Mouse (Mus musculus): ENCODE measurements around the gene Fam118b.

The Fam118b gene

DNA sequence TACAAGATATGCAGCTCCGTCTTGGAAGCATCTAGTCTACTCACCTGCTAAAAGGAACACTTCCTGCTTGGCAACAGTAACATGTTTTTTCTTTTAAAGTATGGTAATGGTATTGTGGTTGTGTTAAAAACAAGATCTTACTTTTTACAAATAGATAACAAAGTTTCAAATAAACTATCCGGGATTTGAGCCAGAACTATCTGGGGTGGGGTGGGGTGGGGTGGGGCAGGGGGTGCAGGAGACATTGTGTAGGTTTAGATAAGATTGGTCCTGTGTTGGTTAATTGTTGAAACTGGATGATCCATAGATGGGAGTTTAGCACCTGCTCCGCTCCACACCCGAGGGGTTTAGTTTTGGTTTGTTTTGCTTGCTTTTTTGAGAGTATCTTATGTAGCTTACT is 5.2 kb downstream of the Fam118b start:
- DNase-seq, result no peak

DNA sequence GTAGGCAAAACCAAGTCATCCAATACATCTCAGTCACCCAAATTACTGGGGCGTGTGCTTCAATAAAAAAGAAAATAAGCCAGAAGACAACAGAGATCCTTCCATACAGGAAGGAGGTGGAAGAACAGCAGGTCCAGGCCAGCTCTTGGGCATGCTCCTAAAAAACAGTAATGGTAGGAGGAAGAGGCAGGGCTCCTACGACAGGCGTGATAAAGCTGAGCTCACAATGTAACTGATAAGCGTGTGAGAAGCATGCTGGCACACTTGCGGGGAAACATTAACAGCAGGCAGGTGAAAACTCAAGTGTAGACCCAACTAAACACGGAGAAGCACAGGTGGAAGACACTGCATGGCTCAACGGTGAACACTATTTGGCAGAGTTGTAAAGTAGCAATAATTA is 10.2 kb downstream of the Fam118b start:
- no peak for DNase-seq

DNA sequence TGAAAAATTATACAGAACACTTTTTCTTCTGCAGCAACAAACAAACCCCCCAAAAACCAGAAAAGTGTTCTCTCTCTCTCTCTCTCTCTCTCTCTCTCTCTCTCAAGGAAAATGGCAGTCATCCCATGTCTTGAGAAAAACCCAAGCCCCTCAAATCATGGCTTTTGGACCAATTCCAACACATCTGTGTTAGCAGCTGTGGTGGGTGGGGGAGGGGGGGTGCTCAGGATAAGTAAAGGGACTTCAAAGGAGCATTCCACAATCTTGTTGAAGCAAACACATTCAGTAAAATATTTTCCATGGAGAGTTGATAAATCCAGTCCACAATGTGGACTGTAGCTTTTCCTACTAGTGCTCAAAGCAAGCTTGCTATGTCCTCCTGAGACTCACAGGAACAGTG is 18.1 kb downstream of the Fam118b start:
- no peak for DNase-seq

DNA sequence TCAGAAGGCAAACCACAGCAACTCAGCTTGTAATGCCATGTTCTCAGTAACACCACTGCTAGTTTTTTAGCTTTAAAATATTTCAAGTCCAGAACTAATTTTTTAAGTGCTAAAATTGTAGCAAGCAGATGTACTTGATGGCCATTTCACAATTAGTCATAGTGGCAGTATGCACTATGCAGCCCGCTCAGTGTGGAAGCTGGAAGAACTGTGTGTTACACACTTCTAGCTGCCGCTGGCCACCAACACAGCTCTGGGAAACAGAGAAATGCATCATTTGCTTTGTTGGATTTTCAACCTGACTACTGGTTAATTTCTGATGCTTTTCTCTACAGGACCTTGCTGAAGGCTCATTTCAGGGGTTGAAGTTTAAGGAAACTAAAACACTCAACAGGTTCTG is 20.2 kb downstream of the Fam118b start:
- no peak for DNase-seq

DNA sequence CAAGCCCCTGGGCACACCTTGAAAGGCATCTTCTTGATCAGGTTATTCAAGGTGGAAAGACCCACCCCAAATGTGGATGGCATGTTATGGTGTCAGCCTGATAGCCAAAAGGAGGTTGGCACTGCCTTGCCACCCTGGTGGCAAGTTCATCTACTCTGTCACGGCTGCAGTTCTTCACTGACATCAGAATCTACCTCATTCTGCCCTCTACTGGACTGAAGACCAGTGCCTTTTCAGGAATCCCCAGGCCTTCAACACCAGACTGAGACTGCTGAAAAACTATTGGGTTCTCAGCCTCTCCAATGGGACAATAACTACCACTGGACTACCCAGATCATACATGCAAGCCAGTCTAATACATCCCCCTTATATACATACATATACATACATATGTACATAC is 27.9 kb downstream of the Fam118b start:
- DNase-seq, result no peak

DNA sequence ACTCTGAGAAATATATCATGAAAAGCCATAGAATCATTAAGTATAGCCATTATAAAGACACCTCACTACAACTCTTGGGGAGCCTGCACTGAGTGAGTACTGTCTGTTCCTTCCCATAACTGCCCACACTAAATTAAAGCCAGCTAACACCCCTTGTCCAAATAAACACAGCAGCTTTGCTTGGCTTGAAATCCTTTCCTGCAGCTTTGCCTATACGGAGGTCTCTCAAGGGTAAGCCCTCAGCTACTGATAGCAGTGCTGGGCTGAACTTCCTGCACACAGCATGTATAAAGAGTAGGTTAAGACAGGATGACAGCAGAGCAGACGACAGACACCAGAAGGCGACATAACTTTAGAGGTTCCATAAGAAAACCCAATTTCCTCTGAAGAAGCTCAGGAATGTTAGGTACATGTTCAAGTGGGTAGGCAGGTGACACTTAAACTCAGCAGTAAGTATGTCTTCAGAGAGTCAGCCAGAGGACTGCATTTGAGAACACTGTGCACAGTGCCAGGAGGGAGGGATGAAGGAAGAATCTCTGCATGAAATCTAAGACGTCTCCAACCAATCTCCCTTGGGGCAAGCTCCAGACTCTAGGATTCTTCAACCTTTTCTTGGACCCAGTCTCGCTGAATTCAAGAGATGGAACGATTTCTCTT is 28.6 kb downstream of the Fam118b start:
- no peak for DNase-seq

DNA sequence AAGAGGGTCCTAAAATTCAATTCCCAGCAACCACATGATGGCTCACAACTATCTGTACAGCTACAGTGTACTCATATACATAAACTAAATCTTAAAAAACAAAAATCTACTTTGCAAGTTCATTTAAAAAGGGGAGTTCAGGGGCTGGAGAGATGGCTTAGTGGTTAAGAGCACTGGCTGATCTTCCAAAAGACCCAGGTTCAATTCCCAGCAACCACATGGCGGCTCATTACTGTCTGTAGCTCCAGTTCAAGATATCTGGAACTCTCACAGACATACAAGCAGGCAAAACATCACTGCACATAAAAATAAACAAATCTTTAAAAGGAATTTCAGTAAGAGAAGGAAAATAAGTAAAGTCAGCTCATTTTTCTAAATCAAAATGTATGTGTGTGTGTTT is 29.2 kb downstream of the Fam118b start:
- DNase-seq, result no peak

DNA sequence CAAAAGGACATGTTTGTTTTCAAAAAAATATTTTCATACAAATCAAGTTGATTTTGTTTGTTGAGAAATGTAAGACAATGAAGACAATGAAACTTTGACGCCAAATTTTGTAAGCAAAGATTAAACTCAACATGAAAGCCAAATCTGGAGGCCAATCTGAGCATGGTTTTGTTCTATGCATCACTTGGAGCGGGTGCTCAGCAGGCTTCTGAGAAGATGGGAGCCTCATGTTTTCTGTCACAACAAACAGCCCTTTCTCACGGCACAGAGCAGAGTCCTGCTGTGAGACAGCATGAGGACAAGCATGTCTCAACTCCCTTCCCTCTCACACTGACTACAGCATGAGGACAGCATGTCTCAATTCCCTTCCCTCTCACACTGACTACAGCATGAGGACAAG is 31.6 kb downstream of the Fam118b start:
- no peak for DNase-seq

DNA sequence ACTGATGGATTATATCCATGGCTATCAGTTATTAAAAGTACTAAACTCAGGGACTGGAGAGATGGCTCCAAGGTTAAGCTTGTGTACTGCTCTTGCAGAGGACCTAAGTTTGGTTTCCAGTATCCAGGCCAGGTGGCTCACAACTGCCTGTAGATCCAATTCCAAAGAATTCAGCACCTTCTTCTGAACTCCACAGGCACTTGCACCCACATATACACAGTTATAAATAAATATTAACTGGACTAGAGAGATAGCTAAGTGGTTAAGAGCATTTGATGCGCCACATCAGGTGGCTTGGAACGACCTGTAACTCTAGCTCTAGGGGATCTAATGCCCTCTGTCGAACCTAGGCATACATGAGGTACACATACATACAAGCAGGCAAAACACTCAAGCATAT is 38.9 kb downstream of the Fam118b start:
- no peak for DNase-seq

DNA sequence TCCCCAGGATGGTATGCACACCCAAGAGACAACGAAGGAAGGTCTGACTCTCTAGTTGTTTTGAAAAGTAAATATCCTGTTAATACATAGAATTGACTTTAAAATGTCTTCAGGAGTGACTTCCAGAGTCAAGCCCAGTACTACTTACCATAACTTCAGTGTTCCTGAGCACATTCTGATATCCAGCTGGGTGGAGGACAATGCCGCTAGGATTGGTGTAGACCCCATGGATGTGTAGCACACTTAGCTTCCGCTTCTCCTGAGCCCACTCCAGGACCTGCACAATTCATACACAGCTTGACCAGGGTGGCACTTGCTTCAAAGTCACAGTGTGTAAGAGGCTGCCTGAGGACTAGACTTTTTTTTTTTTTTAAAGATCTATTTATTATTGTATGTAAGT is 44.1 kb downstream of the Fam118b start:
- no peak for DNase-seq

DNA sequence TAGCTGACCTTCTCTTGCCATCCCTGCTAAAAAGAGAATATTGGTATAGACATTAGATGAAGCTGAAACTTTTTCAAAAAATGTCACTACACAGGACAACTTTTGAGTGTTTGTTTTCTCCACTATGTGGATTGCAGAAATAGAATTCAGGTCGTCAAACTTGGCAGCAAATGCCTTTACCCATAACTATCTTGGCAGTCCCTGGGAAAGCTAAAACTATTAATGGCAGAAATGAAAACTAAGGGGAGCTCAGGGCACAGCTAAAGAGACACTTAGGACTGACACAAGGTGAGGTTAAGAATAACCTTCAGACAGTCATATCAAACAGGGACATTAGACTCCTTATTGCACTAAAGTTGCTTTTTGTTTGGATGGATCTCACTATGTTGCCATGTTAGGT is 49.6 kb downstream of the Fam118b start:
- no peak for DNase-seq

DNA sequence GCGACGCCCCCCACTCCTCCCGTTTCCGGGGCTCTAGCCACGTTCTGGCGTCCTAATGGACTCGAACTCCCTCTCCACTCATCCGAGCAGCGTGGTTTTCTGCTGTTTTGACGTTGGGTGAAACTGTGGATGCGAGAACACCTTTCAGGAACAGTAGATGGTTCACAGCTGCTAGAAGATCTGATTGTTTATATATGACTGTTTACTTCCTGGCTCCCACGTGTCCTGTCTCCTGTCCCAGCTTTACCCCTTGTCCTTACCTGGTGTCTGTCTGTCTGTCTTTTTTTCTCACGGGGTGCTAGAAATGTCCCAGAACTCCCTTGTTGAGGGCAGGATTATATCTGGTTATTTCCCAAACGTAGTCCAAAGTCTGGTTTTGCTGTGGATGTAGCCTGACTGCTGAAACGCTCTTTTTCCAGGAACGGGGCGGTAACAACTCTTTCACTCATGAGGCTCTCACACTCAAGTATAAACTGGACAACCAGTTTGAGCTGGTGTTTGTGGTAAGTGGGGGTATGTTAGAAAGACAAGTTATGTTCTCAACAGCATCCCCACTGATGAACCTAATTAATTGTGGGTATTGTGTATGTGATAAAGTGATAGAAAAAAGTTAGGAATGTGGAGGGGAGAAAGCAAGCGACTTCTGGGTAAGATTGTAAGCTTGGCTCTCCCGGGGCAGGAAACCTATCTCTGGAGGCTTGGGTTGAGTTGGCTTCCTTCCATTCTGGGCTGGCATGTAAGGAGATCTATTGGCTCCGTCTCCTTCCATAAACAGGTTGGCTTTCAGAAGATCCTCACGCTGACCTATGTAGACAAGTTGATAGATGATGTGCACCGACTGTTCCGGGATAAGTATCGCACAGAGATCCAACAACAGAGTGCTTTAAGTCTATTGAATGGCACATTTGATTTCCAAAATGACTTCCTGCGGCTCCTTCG is 55.8 kb downstream of the Fam118b start:
- DNase-seq, result no peak

DNA sequence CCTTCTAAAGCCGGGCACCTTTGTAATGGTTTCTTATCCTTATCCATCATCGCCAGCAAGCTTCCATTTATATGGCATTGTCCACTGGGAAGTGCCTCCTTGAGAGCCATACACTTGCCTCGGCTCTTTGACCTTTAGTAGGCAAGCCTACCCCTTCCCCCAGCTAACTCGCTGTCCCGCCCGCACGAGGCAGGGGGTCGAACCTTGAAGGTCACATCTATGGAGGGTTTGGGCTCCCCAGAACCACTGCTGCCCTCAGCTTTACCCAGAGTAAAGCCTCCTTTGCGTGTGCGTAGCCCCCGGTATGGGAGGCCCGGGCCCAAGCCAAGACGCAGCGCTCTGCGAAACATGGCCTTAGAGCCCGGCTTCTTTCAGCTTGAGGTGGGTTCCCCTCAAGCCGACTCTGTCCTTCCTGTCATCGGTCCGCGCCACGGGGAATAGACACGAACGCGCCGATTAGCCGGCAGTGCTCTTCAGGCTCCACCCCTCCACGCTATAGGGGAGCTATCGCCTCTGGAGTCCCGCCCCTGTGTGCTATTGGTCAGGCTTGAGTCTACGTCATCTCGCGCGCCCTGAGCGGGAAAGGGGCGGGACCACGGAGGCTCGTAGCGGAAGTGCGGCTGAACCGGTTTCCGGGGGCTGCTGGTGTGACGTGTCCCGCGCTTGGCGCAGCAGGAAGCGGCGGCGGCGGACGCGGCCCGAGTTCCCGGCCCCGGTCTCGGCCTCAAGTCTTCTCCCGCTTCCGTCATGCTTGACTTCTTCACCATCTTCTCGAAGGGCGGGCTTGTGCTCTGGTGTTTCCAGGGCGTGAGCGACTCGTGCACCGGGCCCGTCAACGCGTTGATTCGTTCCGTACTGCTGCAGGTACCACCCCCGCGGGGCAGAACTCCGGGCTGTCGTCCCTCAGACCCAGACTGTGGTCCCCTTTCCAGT is 56.8 kb downstream of the Fam118b start, which contains the start of gene Foxred1:
Gene Foxred1 (minus strand): TSS at position 514 of the 933 bp plus-strand sequence.
- peak; percentile 99 for DNase-seq

DNA sequence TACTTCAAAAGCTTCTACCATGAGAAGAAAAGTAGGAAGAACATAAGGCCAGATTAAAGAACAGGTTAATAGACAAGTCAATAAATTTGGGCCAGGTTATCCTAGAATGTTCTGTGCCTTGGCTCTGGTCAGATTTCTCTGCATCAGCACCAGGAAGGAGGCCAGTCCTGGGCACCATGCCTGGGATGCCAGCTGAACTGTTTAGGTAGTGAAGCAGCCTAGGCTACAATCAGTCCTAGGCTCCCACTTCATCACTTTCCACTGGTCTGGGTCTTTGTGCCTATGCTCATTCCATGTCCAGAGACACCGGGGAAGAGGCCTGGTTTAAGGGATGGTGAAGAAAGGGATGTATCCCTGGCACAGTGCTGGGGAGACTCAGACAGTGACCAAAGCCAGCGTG is 63.2 kb downstream of the Fam118b start:
- no peak for DNase-seq

DNA sequence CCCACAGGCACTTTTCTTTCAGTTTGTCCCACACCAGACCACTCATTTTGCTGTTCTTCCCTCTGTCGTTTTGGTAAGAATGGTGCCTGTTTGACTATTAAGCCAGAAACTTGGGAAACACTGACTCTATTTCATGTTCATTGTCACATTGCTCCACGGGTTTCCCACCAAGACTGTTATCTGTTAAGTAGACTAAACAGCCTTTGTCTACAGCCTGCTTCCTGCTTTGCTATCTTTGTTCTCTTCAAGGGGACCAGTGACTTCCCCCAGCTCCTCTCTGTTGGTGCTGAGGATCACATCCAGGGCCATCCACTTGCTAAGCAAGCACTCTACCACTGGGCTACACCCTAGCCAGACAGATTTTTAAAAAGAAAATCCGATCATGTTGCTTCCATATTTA is 64.1 kb downstream of the Fam118b start:
- DNase-seq, result no peak

DNA sequence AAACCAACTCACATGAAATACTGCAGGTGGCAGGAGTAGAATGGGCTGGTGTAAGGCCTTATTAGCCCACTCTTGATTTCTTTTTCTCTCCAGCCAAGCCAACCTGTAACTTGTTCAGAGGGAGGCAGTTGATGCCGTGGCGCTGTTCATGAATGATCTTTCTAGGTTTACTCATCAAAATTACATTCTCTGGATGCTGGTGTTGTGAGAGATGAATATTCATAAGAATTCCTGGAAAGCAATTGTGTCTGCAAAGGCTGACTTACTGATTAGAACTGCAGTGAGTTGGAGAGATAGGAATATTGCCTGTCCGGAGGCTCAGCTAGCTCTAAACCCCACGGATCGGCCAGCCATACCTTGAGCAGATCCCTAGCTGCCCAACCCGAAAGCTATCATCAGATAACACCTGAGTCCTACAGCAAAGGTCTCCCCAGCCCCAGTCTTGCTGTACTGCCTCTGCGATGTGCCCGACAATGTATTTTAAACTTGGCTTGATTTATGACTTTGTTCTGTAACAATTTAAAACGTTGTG is 67.0 kb downstream of the Fam118b start:
- DNase-seq, result no peak

DNA sequence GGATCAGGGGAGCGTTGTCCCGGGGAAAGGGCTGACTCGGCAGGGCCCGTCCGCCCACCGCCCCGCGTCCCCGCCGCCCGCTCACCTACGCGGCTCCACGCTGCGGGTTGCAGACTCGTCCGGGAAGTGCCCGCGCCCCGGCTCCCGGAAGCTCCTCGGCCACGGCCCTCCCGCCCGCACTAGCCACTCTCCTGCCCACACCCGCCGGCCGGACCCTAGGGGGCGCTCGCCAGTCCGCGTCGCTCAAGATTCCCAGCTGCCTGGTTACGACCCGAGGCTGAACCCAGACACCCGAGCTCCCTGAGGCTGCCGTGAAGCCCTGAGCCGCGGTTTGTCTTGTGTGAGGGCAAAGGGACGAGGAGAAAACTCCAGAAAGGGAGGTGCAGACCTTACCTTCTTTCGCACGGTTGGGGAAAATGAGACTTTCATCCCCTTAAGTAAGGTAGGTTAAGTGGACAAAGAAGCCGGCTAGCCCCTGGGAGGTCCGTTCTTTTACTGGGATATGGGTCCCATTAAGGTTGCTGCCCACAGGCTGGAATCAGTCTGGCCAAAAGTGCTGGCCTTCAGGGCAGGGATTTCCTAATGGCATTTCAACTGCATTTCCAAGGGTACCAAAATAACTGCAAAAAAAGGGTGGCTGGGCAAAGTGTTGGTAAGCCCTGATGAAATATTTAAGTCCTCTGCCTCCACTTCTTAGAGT is 67.7 kb downstream of the Fam118b start, which contains the start of the genes Srpr and Tirap:
Gene Srpr (plus strand): TSS at position 404 of the 700 bp plus-strand sequence.
Gene Tirap (minus strand): TSS at position 520 of the 700 bp plus-strand sequence.
- DNase-seq, result peak; percentile 95

DNA sequence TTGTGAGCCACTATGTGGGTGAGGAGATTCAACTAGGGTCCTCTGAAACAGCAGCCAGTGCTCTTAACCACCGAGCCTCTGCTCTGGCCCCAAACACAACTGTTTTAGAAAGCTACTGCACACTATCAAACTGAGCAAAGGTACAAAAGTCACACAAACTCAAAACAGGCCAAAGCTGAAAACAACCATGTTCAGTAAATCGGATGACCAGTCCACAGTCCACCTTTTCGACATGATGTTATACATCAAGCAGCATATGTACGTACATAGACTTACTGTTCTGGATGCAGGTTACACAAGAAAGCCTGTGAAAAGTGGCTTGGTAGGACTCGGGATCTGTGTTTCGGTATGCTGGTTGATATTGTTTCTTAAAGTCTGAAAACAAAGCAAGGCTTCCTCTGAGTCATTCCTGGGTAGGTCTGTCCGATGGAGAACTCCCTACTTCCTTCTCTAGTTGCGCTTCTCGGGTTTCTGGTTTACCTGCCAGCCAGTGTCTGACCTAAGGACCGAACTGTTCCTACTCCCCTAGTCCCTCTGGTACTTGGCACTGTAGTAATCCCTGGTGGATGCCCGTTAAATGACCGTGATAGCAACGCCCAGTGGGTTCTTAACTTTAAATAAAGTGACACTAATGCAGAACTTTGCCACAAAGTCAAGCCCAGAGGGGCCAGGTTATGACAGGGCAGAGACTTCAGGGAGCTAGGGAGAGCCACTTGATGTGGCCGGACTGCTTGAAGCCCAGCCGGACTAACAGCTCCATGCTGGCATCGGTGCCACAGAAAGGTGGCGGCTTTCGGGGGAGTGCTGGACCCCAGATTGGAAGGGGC is 68.4 kb downstream of the Fam118b start:
- DNase-seq, result no peak

DNA sequence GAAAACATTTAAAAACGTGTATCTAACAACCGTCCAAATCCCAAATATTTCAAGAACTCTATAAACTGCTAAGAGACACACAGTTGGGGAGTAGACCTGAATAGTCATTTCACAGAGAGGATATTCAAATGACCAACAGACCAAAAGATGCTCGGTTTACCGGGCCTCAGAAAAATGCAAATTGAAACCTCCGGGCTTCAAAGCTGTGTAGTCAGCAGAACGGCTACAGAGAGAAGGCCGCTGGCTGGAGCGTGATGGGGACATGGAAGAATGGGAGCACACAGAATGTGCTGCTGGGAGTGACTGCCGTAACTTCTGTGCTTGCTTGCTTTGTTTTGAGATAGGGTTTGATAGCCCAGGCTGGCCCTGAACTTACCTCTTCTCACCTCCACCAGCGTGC is 69.3 kb downstream of the Fam118b start:
- no peak for DNase-seq

DNA sequence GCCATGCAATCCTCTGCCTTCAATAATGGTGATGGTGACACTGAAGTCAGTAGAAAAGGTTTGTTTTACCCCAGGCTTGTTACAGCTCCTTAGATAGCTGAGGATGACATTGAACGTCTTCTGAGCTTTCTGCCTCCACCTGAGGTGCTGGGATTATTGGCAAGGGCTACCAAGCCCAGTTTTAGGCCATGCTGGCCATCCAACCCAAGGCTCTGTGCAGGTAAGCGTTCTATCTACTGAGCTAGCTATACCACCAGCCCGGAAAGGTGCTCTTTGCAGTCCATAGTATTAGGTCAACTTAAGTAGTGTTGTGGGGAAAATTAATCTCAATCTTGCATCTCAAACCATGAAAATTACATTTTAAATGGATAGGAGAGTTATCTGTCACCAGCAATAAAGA is 70.0 kb downstream of the Fam118b start:
- no peak for DNase-seq

DNA sequence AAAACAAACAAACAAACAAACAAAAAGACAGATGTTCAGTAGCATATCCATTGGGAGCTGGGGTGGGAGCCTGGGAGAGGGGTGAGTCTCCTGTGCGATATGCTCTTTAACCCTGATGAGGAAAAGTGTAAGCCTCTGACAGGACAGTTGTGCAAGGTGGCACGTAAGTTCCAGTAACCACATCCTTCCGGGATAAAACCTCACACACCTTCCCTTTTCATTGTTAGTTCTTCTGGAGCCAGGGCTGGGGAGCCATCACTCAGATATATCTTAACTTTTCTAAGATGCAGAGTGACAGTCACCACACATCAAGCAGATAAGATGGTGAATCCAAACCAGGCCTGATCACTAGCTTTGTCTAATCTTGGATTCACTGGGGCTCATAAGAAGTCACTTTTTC is 73.6 kb downstream of the Fam118b start:
- no peak for DNase-seq
